In genomic region chr9:36833914-36834313, GRCm38 (mm10) we compare ENCODE assay signal across 8 mouse cellular contexts. TPM values are rescaled to one million over a fixed set of nuclear protein-coding genes. Genes with fewer than 3 reads are reported as not detected.
DNase-seq lines count a peak whose midpoint lies in the region; ATAC-seq and TF ChIP-seq lines count a peak whose summit lies in the region.

No protein-coding gene starts in this region.

- peak overlapping the region; percentile 67 for H3K4me2 ChIP-seq in forebrain, postnatal 0 days (ENCODE audit: low read depth)
- H3K4me2 ChIP-seq in midbrain, embryonic 14.5 days (ENCODE audit: low read length) = peak overlapping the region; percentile 82

- H3K27me3 ChIP-seq in forebrain, postnatal 0 days (ENCODE audit: insufficient read depth, low read length) = no peaks in the 10 kb centered on the region
- no peaks in the 10 kb centered on the region for H3K27me3 ChIP-seq in midbrain, embryonic 14.5 days (ENCODE audit: control insufficient read depth, insufficient read depth, low read length)

- peak overlapping the region; percentile 82 for H3K9ac ChIP-seq in forebrain, postnatal 0 days
- peak overlapping the region; percentile 89 for H3K9ac ChIP-seq in midbrain, embryonic 14.5 days (replicated peaks; ENCODE audit: low read length)

- peaks cover 11% of the 10 kb centered on the region; the same call in 1 of the 2 replicates for H3K4me1 ChIP-seq in forebrain, postnatal 0 days (ENCODE audit: insufficient read depth)
- H3K4me1 ChIP-seq in midbrain, embryonic 14.5 days (ENCODE audit: control insufficient read depth, insufficient read depth, low read length) = peaks cover 34% of the 10 kb centered on the region

- H3K27ac ChIP-seq in forebrain, postnatal 0 days (ENCODE audit: low read depth, low read length) = peak overlapping the region; percentile 96
- peak overlapping the region; percentile 96 for H3K27ac ChIP-seq in midbrain, embryonic 14.5 days (replicated peaks; ENCODE audit: low read depth, low read length)

- ATAC-seq in forebrain, postnatal 0 days = peak; percentile 6; the same call in 1 of the 2 replicates
- peak; percentile 1; the same call in 1 of the 2 replicates for ATAC-seq in midbrain, embryonic 14.5 days (ENCODE audit: low FRiP score, low TSS enrichment)

- H3K9me3 ChIP-seq in forebrain, postnatal 0 days (ENCODE audit: low read length) = no peaks in the 10 kb centered on the region
- no peaks in the 10 kb centered on the region for H3K9me3 ChIP-seq in midbrain, embryonic 14.5 days (ENCODE audit: control insufficient read depth, low read length)

- TF ChIP-seq CTCF in forebrain, postnatal 0 days (IDR thresholded peaks at IDR 0.05; ENCODE audit: low read depth) = no peak

- peak overlapping the region; percentile 72 for H3K4me3 ChIP-seq in forebrain, postnatal 0 days (ENCODE audit: low read depth, low read length)
- peak overlapping the region; percentile 73 for H3K4me3 ChIP-seq in midbrain, embryonic 14.5 days (replicated peaks; ENCODE audit: low read depth, low read length)

- peaks cover 4% of the 10 kb centered on the region; the same call in 1 of the 2 replicates for H3K36me3 ChIP-seq in forebrain, postnatal 0 days (ENCODE audit: insufficient read depth)
- peaks cover 7% of the 10 kb centered on the region for H3K36me3 ChIP-seq in midbrain, embryonic 14.5 days (ENCODE audit: control insufficient read depth, insufficient read depth, low read length)

- DNase-seq in layer of hippocampus, postnatal 10 days (ENCODE audit: low spot score in 2 of 2) = peak; percentile 28 to 33
- no peak for DNase-seq in layer of hippocampus, adult 11-12 months (ENCODE audit: low spot score)
- peak; percentile 71 to 72 for DNase-seq in cerebellum, postnatal 14 days
- DNase-seq in forebrain, postnatal 0 days = no peak
- DNase-seq in midbrain, embryonic 14.5 days = peak; percentile 56
- DNase-seq in thymus, postnatal 14 days = no peak
- no peak for DNase-seq in MN1 (ENCODE audit: low spot score)
- DNase-seq in right cerebral cortex, postnatal 36 days (ENCODE audit: low spot score in 2 of 2) = no peak

- WGBS in forebrain, postnatal 0 days = 7% methylated on average over 3 of the region's 3 CpGs
- WGBS in midbrain, embryonic 14.5 days = 12% methylated on average over 3 of the region's 3 CpGs

RNA-seq across cellular contexts. Expression of gene Fez1, which starts 12.2 kb away (rescaled TPM):
- total RNA-seq in layer of hippocampus, postnatal 10 days (2021) = 100 to 1,000 TPM; 344 to 347 TPM
- 586 and 786 TPM in 2 replicates for total RNA-seq in forebrain, postnatal 0 days (2014; rRNA removed)
- polyA plus RNA-seq in forebrain, postnatal 0 days (2015; fragmentation: Nextera tagmentation; extraction: Ambion mirVana) = 644 and 657 TPM in 2 replicates
- 576 and 626 TPM in 2 replicates for polyA plus RNA-seq in midbrain, embryonic 14.5 days (2014; fragmentation: Nextera tagmentation; extraction: Ambion mirVana)

RNA-seq across cellular contexts. Expression of gene Ei24, which starts 36.7 kb away (rescaled TPM):
- 100 to 1,000 TPM; 108 TPM for total RNA-seq in layer of hippocampus, postnatal 10 days (2021)
- 93.8 and 103 TPM in 2 replicates for total RNA-seq in forebrain, postnatal 0 days (2014; rRNA removed)
- 101 and 112 TPM in 2 replicates for polyA plus RNA-seq in forebrain, postnatal 0 days (2015; fragmentation: Nextera tagmentation; extraction: Ambion mirVana)
- polyA plus RNA-seq in midbrain, embryonic 14.5 days (2014; fragmentation: Nextera tagmentation; extraction: Ambion mirVana) = 80.5 and 103 TPM in 2 replicates

Comparison
In these comparisons a context has a peak if more than half of its experiments do, and no peak if none do; other contexts are left out.
1. DNase-seq: peak in layer of hippocampus, postnatal 10 days (2 of 2), cerebellum, postnatal 14 days (2 of 2) and midbrain, embryonic 14.5 days (single experiment); none in layer of hippocampus, adult 11-12 months (single experiment), forebrain, postnatal 0 days (single experiment), thymus, postnatal 14 days (single experiment), MN1 (single experiment) and right cerebral cortex, postnatal 36 days (0 of 2).